Mouse (Mus musculus): ENCODE data around the gene Gnl2.

- TF ChIP-seq CTCF (IDR thresholded peaks at IDR 0.05; ENCODE audit: low read depth, low read length) (no peak), POLR2A (IDR thresholded peaks at IDR 0.05; ENCODE audit: insufficient read depth, low read length) (no peak), EP300 (IDR thresholded peaks at IDR 0.05; ENCODE audit: insufficient read depth, low read depth, low read length) (no peak)
Observed at GRCm38 (mm10) chr4:125015806-125016635, at the start of gene Gnl2.

Measured in ES-Bruce4 (cell line).